Mouse (Mus musculus): ENCODE data around the gene Ppp1ca.

DNA sequence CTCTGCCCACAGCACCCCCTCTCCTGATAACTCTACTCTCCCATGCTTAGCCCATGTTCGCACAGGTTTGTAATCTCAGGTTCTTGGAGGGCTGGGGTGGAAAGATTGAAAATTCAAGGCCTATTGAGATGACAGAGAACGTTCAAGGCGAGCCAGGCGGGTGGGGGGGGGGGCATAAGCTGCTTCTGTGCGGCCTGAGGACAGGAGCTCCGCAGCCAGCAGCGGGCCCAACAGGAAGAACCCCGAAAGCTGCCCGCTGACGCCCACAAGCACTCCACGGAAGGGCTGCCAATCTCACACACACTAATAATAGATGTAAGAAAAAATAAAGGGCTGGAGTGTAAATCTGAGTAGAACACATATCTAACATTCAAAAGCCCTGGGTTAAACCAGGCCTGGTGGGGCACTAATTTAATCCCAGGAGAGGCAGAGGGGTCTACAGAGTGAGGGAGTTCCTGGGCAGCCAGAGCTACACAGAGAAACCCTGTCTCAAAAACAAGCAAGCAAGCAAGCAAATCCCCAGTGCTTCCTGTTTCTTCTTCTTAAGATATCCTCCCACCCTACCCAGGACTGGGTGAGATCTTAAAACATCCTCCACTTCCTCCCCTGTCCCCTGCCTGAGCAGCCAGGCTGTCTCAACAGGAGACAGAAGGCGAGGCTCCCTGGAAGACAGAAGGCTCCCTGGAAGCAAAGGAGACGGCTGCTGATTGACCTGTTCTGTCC, 11.9 kb downstream of the Ppp1ca start:
- no peak for TF ChIP-seq CTCF (conservative IDR thresholded peaks at IDR 0.05; ENCODE audit: low read length)
- no peak for TF ChIP-seq NANOG (IDR thresholded peaks at IDR 0.05; ENCODE audit: borderline replicate concordance, low read length)
